Mouse (Mus musculus) forebrain, postnatal 0 days (tissue): ENCODE data around the gene Nfix. TPM values are rescaled to one million over a fixed set of nuclear protein-coding genes. Genes with fewer than 3 reads are reported as not detected.

Experiments used
- ATAC-seq: fragments of 200-750 bp; cut with Nextera tagmentation; 2 replicates; pipeline ENCODE4 v1.8.0; 2017; ENCODE audit warnings: mild to moderate bottlenecking, moderate library complexity
- DNase-seq: peaks from one replicate; pipeline ENCODE4 v3.0.0-alpha.2; 2015
- H3K27ac ChIP-seq: fragments of 300-500 bp; sonication (generic); 2 replicates; pipeline ENCODE4 v1.5.1; 2014; ENCODE audit warnings: low read depth, mild to moderate bottlenecking, antibody characterized with exemption, low read length, moderate library complexity, mixed read lengths
- H3K27me3 ChIP-seq: fragments of 300-500 bp; sonication (generic); 2 replicates; pipeline ENCODE4 v1.6.1; 2014; ENCODE audit warnings: mild to moderate bottlenecking, low read length, mixed read lengths; ENCODE audit not compliant: insufficient read depth
- H3K36me3 ChIP-seq: fragments of 300-500 bp; sonication (generic); 2 replicates; pipeline ENCODE4 v1.6.1; 2014; ENCODE audit warnings: mild to moderate bottlenecking, moderate library complexity; ENCODE audit not compliant: insufficient read depth
- H3K4me1 ChIP-seq: fragments of 300-500 bp; sonication (generic); 2 replicates; pipeline ENCODE4 v1.6.1; 2014; ENCODE audit warnings: antibody characterized with exemption; ENCODE audit not compliant: insufficient read depth
- H3K4me2 ChIP-seq: fragments of 300-500 bp; sonication (generic); 2 replicates; pipeline ENCODE4 v1.6.1; 2014; ENCODE audit warnings: low read depth, mild to moderate bottlenecking, moderate library complexity
- H3K4me3 ChIP-seq: fragments of 300-500 bp; sonication (generic); 2 replicates; pipeline ENCODE4 v1.5.1; 2014; ENCODE audit warnings: low read depth, low read length, mixed read lengths
- H3K9ac ChIP-seq: fragments of 300-500 bp; sonication (generic); 2 replicates; pipeline ENCODE4 v1.6.1; 2014; ENCODE audit warnings: mild to moderate bottlenecking
- H3K9me3 ChIP-seq: fragments of 300-500 bp; sonication (generic); 2 replicates; pipeline ENCODE4 v1.6.1; 2016; ENCODE audit warnings: low read length
- CTCF ChIP-seq: sonication (generic); IDR thresholded peaks from 2 replicates; pipeline ENCODE4 v1.5.1; 2016; ENCODE audit warnings: antibody characterized with exemption, control low read depth, low read depth
- WGBS: fragments of 180-500 bp; shearing (Covaris S2); extraction: QIAGEN DNeasy Blood & Tissue Kit; methylation state at CpG from one replicate; pipeline ENCODE4 v1.1.7; 2014; 5-methylcytosine and 5-hydroxymethylcytosine counted together
- polyA plus RNA-seq: library from polyadenylated mRNA; unstranded; fragments of >200 nt; fragmentation: Nextera tagmentation; extraction: Ambion mirVana; gene quantifications from 2 replicates; pipeline ENCODE4 v1.2.1, GENCODE M21; 2015
- total RNA-seq: library from RNA; depleted of rRNA; stranded (reverse); fragments of >200 nt; gene quantifications from 2 replicates; pipeline ENCODE4 v1.2.3, GENCODE M21; 2014

Gene Nfix
- total and polyA plus RNA-seq, 2 experiments from 2014 or later, result 111 to 376 TPM

DNA sequence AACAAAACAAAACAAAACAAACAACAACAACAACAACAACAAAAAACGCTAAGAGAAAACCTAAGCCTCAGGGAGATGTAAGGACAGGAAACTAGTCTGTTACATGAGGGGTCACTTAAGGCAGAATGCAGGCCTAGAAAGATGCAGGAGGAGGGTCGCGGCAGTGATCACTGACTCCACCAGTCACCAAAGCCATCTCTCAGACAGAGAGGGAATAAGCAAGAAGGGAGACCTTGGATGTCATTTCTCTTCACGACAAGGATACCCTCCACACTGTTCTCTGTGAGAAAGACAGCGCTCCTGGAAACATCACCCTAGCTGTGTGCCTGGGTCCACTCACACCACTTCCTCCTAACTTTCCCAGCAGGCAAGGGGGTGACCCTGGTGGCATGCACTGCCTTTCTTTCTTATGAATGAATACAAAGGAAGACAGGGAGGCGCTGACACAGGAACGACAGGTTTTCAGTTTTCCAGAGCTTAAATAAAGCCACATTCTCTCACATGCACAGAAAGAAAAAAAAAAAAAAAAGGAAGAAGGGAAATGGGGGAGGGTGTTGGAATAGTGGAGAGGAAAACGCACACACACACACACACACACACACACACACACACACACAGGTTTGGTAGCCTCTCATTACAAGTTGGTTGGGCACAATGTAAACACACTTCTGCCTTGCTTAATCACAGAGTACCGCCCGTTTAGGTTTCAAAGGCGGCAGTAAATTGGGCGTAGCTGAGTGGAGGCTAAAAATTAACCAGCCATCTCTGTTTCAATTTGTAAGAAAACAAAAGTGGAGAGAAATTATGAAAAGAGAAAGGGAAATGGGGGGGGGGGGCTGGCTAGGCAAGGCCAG, 29.8 kb downstream of the Nfix start:
- TF ChIP-seq CTCF, result no peak
- no peak for ATAC-seq
- Histone ChIP-seq H3K36me3 (peaks cover 12% of the 10 kb centered on the region; the same call in 1 of the 2 replicates), H3K4me2 (peak overlapping the region; percentile 71), H3K9me3 (no peaks in the 10 kb centered on the region), H3K27me3 (no peaks in the 10 kb centered on the region), H3K27ac (peak overlapping the region; percentile 95), H3K4me3 (peak overlapping the region; percentile 48), H3K4me1 (peaks cover 9% of the 10 kb centered on the region), H3K9ac (peak overlapping the region; percentile 57)
- WGBS, result 26% methylated on average over 12 of the region's 12 CpGs
- no peak for DNase-seq

DNA sequence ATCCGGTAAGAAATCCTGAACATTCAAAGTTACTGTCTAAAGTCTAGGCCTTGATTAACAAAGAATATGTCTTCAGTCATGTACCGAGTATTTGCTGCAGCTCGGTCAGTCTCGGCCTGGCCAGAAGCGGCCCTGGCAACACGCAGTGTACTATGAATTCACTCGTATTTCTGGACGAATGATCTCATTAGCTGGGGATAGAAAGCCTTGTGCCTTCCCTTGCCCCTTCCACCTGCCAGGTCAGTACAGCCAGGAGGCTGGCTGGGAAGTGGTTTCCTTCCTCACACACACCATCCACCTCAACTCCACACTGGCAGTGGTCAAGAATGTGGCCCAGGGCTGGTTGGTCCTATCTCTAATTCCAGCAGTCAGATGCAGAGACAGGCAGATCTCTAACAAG, 30.8 kb downstream of the Nfix start:
- Histone ChIP-seq H3K4me1 (0 out of 2 replicates have a peak, but pooled peaks cover 5% of the 10 kb centered on the region), H3K4me3 (peak overlapping the region; percentile 48), H3K9me3 (no peaks in the 10 kb centered on the region), H3K27ac (peak overlapping the region; percentile 95), H3K4me2 (peak overlapping the region; percentile 71), H3K9ac (peak overlapping the region; percentile 57), H3K27me3 (no peaks in the 10 kb centered on the region), H3K36me3 (peaks cover 12% of the 10 kb centered on the region; the same call in 1 of the 2 replicates)
- WGBS, result 59% methylated on average over 8 of the region's 8 CpGs
- no peak for DNase-seq
- no peak for TF ChIP-seq CTCF
- no peak for ATAC-seq

DNA sequence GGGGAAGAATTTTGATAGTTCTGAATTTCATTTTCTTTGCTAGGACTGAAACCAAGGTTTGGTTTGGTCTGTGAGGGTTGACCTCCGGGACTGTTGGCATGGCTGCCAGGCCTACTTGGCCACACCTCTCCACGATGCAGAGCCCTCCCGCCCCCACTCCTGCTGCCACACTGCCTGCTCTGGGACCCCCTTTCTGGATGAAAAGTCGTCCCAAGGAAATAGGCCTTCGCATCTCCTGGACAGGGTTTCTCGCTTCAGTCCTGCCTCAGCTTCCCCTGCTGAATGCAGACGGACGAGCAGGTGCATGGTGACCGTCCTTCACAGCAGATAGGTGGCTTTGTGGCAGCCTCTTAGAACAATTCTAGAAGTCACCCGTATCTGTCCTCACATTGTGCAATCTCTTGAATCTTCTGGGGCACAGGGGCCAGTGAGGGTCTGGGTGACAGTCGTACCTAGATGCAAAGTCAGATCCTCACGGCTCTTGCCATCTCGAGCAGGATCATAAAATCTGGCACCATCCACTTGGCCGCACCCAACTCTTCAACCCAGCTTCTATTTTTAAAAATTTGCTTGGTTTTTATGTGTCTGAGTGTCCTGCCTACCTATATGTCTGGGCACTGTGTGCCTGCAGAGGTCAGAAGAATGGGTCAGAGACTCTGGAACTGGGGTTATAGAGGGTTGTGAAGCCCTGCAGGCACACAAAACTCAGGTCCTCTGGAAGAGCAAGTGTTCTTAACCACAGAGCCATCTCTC, 31.6 kb downstream of the Nfix start:
- Histone ChIP-seq H3K27me3 (no peaks in the 10 kb centered on the region), H3K4me3 (peak overlapping the region; percentile 48), H3K36me3 (peaks cover 12% of the 10 kb centered on the region; the same call in 1 of the 2 replicates), H3K4me1 (0 out of 2 replicates have a peak, but pooled peaks cover 5% of the 10 kb centered on the region), H3K9ac (peak overlapping the region; percentile 57), H3K4me2 (peak overlapping the region; percentile 71), H3K9me3 (no peaks in the 10 kb centered on the region), H3K27ac (peak overlapping the region; percentile 95)
- DNase-seq, result no peak
- no peak for TF ChIP-seq CTCF
- WGBS, result 61% methylated on average over 14 of the region's 14 CpGs
- ATAC-seq, result no peak

DNA sequence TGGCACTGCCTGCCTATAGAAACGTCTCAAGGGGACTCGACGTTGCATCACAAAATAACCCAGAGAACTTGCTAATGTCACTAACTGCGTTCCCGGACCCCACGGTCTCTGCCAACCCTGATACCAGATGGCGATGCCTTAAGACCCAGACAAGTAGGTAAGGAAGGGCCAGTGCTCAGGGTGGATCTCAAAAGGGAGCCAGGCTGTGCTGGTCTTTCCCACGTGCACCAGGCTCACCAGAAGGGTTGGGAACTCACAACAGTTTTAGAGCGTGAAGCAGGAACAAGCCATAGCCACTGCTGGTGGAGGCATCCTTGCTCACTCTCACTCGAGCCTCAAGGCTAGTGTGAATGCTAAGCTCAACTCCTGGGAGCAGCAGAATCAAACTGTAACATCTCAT, 32.9 kb downstream of the Nfix start:
- no peaks in the 10 kb centered on the region for H3K27me3 ChIP-seq
- 0 out of 2 replicates have a peak, but pooled peaks cover 8% of the 10 kb centered on the region for H3K4me1 ChIP-seq
- DNase-seq (no peak), ATAC-seq (no peak)
- 60% methylated on average over 10 of the region's 10 CpGs for WGBS
- peak overlapping the region; percentile 54 for H3K27ac ChIP-seq
- no peak for TF ChIP-seq CTCF
- no peaks in the 10 kb centered on the region for H3K9me3 ChIP-seq
- H3K36me3 ChIP-seq, result peaks cover 21% of the 10 kb centered on the region
- peak overlapping the region; percentile 71 for H3K4me2 ChIP-seq
- H3K9ac ChIP-seq, result peak overlapping the region; percentile 57
- peak overlapping the region; percentile 48 for H3K4me3 ChIP-seq

DNA sequence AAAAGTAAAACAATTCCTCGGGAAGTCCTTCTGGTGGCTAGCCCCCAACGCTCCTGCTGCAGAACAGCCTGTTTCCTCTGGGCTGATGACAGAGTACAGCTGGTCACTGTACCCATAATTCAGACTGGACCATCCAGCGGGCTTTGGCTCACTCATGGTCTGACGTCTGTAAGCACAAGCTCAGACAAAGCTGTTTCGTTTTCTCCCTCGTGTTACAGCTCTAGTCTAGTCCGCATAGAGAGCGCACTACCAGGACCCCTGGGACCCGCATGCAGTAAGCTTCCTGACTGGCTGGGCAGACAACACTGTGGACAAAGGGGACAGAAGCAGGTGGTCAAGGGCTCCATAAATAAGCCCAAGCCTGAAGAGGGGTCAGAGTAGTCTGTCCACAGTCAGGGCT, 33.7 kb downstream of the Nfix start:
- no peak for TF ChIP-seq CTCF
- peaks cover 29% of the 10 kb centered on the region for H3K36me3 ChIP-seq
- ATAC-seq, result no peak
- H3K4me2 ChIP-seq, result peak overlapping the region; percentile 71
- peak; percentile 52 for DNase-seq
- no peaks in the 10 kb centered on the region for H3K9me3 ChIP-seq
- H3K27me3 ChIP-seq, result no peaks in the 10 kb centered on the region
- H3K9ac ChIP-seq, result peak overlapping the region; percentile 57
- 34% methylated on average over 9 of the region's 9 CpGs for WGBS
- 0 out of 2 replicates have a peak, but pooled peaks cover 8% of the 10 kb centered on the region for H3K4me1 ChIP-seq
- peak overlapping the region; percentile 54 for H3K27ac ChIP-seq
- H3K4me3 ChIP-seq, result peak overlapping the region; percentile 48

DNA sequence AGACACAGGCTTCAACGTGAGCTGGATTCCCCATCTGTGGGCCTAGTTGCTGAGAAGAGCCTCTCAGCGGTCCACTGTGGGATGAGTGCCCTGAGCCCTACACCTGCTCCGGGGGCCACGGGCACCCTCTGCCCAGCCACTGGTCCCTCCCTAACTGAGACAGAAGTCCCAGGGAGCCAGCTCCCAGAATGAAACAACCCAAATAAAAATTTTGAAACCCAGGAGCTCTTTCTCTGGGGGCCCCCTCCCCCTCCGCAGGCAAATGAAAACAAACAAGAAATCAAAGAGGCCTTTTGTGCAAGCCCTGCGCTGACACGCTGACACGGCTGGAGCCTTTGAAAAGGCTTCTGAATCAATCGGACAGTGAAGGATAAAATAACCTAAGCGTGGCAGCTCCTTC, 34.5 kb downstream of the Nfix start:
- Histone ChIP-seq H3K4me1 (peaks cover 13% of the 10 kb centered on the region), H3K27ac (peak overlapping the region; percentile 54), H3K27me3 (no peaks in the 10 kb centered on the region), H3K4me2 (peak overlapping the region; percentile 71), H3K36me3 (peaks cover 29% of the 10 kb centered on the region), H3K9ac (peak overlapping the region; percentile 57), H3K9me3 (no peaks in the 10 kb centered on the region), H3K4me3 (peak overlapping the region; percentile 48)
- no peak for TF ChIP-seq CTCF
- ATAC-seq (no peak), DNase-seq (no peak)
- WGBS, result 5% methylated on average over 10 of the region's 10 CpGs
